Mouse (Mus musculus): ENCODE results near the gene Olfr1277.

Olfr1277 gene

DNA sequence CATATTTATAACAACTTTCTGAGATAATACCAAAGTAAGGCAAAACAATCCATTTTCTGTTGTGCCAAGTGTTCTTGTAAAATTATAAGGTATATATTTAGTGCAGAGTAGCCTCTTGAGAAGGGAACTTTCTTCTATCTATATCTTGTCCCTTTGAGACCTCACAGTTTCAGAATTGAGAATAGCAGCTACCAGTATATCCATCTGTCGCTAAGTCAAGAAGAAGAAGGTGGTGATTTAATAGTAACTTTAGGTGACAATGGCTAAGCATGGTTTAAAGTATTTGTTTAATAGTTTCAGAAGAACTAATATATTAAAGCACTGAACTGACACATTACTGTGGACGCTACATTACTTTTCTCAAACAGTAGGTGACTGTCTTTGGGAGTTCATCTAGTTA, at the start of gene Olfr1277:
Gene Olfr1277 (minus strand): TSS at position 101 of the 400 bp plus-strand sequence.
- in situ Hi-C loops (cut with MboI; ENCODE audit: low pct_unique_long_range_greater_than_20kb in 1 of 2, low sequenced_read_pairs in 2 of 2, unreplicated experiment in 1 of 2) = no loop called here

DNA sequence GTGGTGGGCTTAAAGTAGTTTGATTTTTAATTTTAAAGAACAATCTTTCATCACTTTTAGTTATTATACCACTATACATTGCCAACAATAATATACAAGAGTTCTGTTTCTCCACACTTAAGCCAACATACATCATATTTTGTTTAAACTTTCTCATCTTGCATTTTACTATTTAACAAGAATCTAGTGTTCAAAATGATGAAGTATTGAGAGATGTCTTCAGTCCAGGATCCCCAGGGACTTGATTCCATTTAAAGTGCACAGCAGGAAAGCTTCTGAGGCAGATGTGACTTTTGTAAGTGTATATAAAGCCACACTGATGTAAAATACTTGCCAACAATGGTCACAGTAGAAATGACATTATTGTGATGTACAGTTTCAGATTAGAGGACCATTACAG, 39.8 kb upstream of the Olfr1277 start, which contains the start of gene Olfr1280:
Gene Olfr1280 (plus strand): TSS at position 301 of the 400 bp plus-strand sequence.
- in situ Hi-C loops (cut with MboI; ENCODE audit: low pct_unique_long_range_greater_than_20kb in 1 of 2, low sequenced_read_pairs in 2 of 2, unreplicated experiment in 1 of 2) = no loop called here

DNA sequence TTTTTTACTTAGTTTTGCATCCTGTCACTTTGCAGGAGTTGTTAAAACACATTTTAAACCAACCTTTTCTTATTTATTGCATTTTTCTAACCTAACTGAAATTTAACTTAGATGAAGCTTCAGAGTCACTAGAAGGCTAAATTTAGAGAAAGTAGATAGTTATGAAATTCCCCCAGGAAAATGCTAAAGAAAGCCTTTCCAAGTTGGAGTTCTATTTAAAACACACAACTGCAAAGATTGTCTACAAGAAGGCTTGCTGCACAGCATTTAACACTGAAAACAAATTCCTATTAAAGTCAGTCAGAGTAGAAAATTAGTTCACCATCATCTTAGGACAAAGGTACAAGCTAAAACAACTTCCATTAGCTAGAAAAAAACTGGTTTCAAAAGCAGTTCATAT, 26.5 kb upstream of the Olfr1277 start, which contains the start of gene Olfr1279:
Gene Olfr1279 (plus strand): TSS at position 262 of the 400 bp plus-strand sequence.
- in situ Hi-C loops (cut with MboI; ENCODE audit: low pct_unique_long_range_greater_than_20kb in 1 of 2, low sequenced_read_pairs in 2 of 2, unreplicated experiment in 1 of 2) = no loop called here

DNA sequence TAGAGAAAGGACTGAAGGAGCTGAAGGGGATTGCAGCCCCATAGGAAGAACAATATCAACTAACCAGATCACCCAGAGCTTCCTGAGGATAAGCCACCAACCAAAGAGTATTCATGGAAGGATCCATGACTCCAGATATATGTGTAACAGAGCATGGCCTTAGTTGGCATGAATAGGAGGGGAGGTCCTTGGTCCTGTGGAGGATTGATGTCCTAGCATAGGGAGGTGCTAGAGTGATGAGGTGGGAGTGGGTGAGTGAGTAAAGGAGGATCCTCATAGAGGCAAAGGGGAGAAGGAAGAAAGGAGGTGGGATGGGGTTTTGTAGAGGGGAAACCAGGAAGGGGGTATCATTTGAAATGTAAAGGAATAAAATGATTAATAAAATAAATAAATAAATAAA, 24.6 kb upstream of the Olfr1277 start:
- in situ Hi-C loops (cut with MboI; ENCODE audit: low pct_unique_long_range_greater_than_20kb in 1 of 2, low sequenced_read_pairs in 2 of 2, unreplicated experiment in 1 of 2) = no loop called here

DNA sequence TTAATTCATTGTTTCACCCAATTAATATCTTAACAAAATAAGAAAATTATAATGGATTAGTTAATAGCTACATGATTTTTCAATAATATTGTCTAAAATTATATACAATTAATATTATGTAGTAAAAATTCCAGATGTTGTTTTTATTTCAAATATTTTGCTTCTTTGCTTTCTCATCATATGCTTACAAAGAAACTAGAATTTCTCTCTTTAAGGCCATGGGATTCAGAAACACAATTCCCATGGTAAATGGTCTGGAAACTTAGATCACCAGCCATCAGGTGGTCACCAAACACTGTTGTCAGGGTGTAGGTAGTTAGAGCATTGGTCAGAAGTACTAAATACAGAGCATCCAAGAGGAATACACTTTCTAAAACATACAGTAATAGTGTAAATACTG, 15.9 kb upstream of the Olfr1277 start, which contains the start of gene Olfr1278:
Gene Olfr1278 (plus strand): TSS at position 301 of the 400 bp plus-strand sequence.
- in situ Hi-C loops (cut with MboI; ENCODE audit: low pct_unique_long_range_greater_than_20kb in 1 of 2, low sequenced_read_pairs in 2 of 2, unreplicated experiment in 1 of 2) = no loop called here

DNA sequence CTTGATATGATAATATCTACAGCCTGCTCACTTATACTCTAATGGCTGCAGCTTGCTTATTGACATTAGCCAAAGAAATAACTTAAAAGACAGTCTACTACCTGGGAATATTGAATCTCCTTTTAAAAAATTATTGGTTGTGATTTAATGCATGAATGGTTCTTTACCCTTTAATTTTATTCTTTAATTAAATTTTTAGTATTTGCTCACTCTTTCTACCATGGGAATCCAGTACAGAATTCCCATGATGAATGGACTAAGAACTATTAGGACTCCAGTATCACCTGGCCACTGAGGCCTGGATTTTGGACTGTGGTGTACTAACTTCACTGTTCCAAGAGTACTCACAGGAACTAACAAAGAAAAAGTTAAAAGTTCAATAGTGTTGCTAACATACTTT, 19.7 kb downstream of the Olfr1277 start, which contains the start of gene Olfr1276:
Gene Olfr1276 (plus strand): TSS at position 301 of the 400 bp plus-strand sequence.
- in situ Hi-C loops (cut with MboI; ENCODE audit: low pct_unique_long_range_greater_than_20kb in 1 of 2, low sequenced_read_pairs in 2 of 2, unreplicated experiment in 1 of 2) = no loop called here

DNA sequence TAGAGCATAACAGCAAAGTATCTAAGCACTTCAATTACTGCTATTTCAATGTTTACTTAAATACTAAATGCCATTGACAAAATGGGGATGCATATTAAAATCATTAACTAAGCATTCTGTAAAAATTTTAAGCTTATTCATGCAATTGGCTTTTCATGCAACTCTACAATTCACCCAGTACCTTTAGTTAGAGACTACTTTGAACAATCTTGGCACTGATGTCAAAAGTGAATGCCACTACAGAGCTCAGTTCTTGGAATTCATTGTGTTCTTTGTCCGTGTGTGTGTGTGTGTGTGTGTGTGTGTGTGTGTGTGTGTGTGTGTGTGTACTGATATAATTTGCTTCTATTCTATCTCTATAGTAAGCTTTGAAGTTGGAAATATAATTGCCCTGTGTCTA, 38.7 kb downstream of the Olfr1277 start, which contains the start of gene Olfr1275:
Gene Olfr1275 (minus strand): TSS at position 101 of the 400 bp plus-strand sequence.
- in situ Hi-C loops (cut with MboI; ENCODE audit: low pct_unique_long_range_greater_than_20kb in 1 of 2, low sequenced_read_pairs in 2 of 2, unreplicated experiment in 1 of 2) = no loop called here

DNA sequence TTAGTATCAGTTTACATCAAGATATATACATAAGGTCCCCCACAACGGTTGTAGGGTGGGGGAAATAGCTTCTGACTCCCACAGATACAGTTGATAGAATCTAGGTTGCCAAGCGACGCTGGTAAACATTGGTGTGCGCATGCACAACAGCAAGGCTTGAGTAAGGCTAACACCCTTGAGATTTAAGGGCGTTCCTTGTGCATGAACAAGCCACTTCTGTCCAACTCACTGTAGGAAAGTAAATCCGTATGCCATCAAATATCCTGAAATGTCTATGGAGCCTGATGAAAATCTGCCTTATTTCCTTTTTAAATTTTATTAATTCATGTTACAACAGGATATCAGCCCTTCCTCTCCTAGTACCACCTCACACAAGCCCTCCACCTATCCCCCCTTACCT, 44.4 kb downstream of the Olfr1277 start, which contains the start of gene 4930430A15Rik:
Gene 4930430A15Rik (minus strand): TSS at position 101 of the 400 bp plus-strand sequence.
- in situ Hi-C loops (cut with MboI; ENCODE audit: low pct_unique_long_range_greater_than_20kb in 1 of 2, low sequenced_read_pairs in 2 of 2, unreplicated experiment in 1 of 2) = no loop called here

Measured in mouse embryonic stem cell (cell line).